In the genomic region with DNA sequence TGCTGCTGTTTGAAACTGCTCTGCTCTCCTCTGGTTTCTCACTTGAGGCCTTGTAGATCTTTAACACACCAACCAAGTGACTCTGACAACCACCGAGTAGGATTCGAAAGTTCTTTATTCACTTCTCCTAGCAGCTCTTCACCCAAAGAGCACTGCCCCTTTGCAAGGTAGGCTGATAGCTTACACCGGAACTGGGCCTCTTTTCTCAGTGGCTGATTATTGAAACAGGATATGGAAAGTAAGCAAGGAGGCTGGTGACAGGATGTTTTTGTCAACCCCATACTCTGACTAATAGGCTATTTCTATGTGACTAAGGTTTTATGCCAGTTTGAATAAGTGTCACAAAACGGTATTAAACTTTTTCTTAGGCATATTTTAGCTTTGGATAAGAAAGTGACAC, we compare ENCODE assay signal across 25 mouse cellular contexts.
A peak's percentile ranks its signal among the peaks of the same experiment; 100 is the strongest.
DNase-seq lines count a peak whose midpoint lies in the region; ATAC-seq and TF ChIP-seq lines count a peak whose summit lies in the region.
"Had no signal": no experiment of that assay in that cellular context is flagged by ENCODE, and none has a peak within 500 bp of the region (broad histone marks: within the 10 kb centered on the region; RNA-seq: fewer than 3 reads in every experiment).

No protein-coding gene starts in this region.

- TF ChIP-seq CTCF in CH12.LX (conservative IDR thresholded peaks at IDR 0.05 in 1 of 2, IDR thresholded peaks at IDR 0.05 in 1 of 2; ENCODE audit: low read depth in 2 of 2, low read length in 2 of 2) = no peak
- TF ChIP-seq CTCF in hindbrain, postnatal 0 days (IDR thresholded peaks at IDR 0.05; ENCODE audit: low read depth) = no peak

- H3K36me3 ChIP-seq in CH12.LX (replicated peaks in 1 of 2; ENCODE audit: control insufficient read depth in 1 of 2, insufficient read depth in 1 of 2, low read length in 1 of 2) = no peaks in the 10 kb centered on the region
- H3K36me3 ChIP-seq in hindbrain, postnatal 0 days (ENCODE audit: insufficient read depth, low read length) = no peaks in the 10 kb centered on the region
- H3K36me3 ChIP-seq: embryonic facial prominence, embryonic 12.5 days; hindbrain, embryonic 12.5 days; intestine, embryonic 15.5 days; limb, embryonic 10.5 days; liver, embryonic 12.5 days; lung, embryonic 15.5 days had no signal

- 82% methylated on average over 4 of the region's 4 CpGs for WGBS in hindbrain, postnatal 0 days

- no peak for TF ChIP-seq EP300 in CH12.LX (IDR thresholded peaks at IDR 0.05; ENCODE audit: low read length)

- TF ChIP-seq POLR2A in CH12.LX (IDR thresholded peaks at IDR 0.05; ENCODE audit: low read depth, low read length) = no peak

- no peaks in the 10 kb centered on the region for H3K9me3 ChIP-seq in CH12.LX (replicated peaks; ENCODE audit: low read length)
- H3K9me3 ChIP-seq in hindbrain, postnatal 0 days (ENCODE audit: low read length) = no peaks in the 10 kb centered on the region
- H3K9me3 ChIP-seq: embryonic facial prominence, embryonic 12.5 days; hindbrain, embryonic 12.5 days; intestine, embryonic 15.5 days; limb, embryonic 10.5 days; liver, embryonic 12.5 days; lung, embryonic 15.5 days had no signal

- no peak overlapping the region for H3K4me2 ChIP-seq in CH12.LX (ENCODE audit: insufficient read depth, low read depth, poor library complexity, severe bottlenecking)
- no peak overlapping the region for H3K4me2 ChIP-seq in hindbrain, postnatal 0 days (ENCODE audit: low read depth, low read length)
- H3K4me2 ChIP-seq: embryonic facial prominence, embryonic 12.5 days; hindbrain, embryonic 12.5 days; intestine, embryonic 15.5 days; liver, embryonic 12.5 days; lung, embryonic 15.5 days had no signal

- no peaks in the 10 kb centered on the region for H3K79me2 ChIP-seq in CH12.LX (replicated peaks; ENCODE audit: control insufficient read depth, extremely low read depth, insufficient read depth, poor library complexity, severe bottlenecking)

- dilution Hi-C loops in CH12.LX (cut with MboI; ENCODE audit: extremely low pct_ligation_motif_present, extremely low pct_unique_long_range_greater_than_20kb, low sequenced_read_pairs) = no loop called here

- no peak overlapping the region for H3K9ac ChIP-seq in CH12.LX (ENCODE audit: insufficient read depth, low read depth)
- no peak overlapping the region for H3K9ac ChIP-seq in hindbrain, postnatal 0 days (replicated peaks; ENCODE audit: low read length)
- H3K9ac ChIP-seq: embryonic facial prominence, embryonic 12.5 days; hindbrain, embryonic 12.5 days; intestine, embryonic 15.5 days; liver, embryonic 12.5 days; lung, embryonic 15.5 days had no signal

- peak; percentile 64; the same call in 1 of the 2 replicates for ATAC-seq in megakaryocyte, adult 5-6 weeks (ENCODE audit: poor library complexity, severe bottlenecking)
- ATAC-seq in hindbrain, postnatal 0 days = no peak
- ATAC-seq: forebrain, embryonic 14.5 days; intestine, embryonic 15.5 days; liver, embryonic 12.5 days had no signal

- peak; percentile 1 for DNase-seq in lung, postnatal 36 days
- no peak for DNase-seq in lung, postnatal 10 days
- peak; percentile 56 for DNase-seq in 416B (ENCODE audit: low read depth)
- DNase-seq in CH12.LX (ENCODE audit: extremely low read depth) = peak; percentile 60
- no peak for DNase-seq in hindbrain, postnatal 0 days (ENCODE audit: low spot score)
- no peak for DNase-seq in cerebellum, adult 8-10 months
- DNase-seq in kidney, postnatal 36 days = no peak
- DNase-seq: cerebellum, adult 9-10 months; gastrocnemius, postnatal 25 days; heart, adult 2 months; kidney, adult 9 months; kidney, postnatal 25 days; midbrain, embryonic 14.5 days; retina, postnatal 1 day had no signal

- in situ Hi-C loops in CH12.LX (cut with MboI; ENCODE audit: low pct_ligation_motif_present, low pct_unique_long_range_greater_than_20kb, low sequenced_read_pairs) = no loop called here

- no peaks in the 10 kb centered on the region for H3K27me3 ChIP-seq in CH12.LX (replicated peaks)
- H3K27me3 ChIP-seq in hindbrain, postnatal 0 days (ENCODE audit: insufficient read depth, low read length) = no peaks in the 10 kb centered on the region
- H3K27me3 ChIP-seq: embryonic facial prominence, embryonic 12.5 days; hindbrain, embryonic 12.5 days; intestine, embryonic 15.5 days; liver, embryonic 12.5 days; lung, embryonic 15.5 days had no signal

- H3K27ac ChIP-seq in CH12.LX (ENCODE audit: insufficient read depth, low read depth) = no peak overlapping the region
- no peak overlapping the region for H3K27ac ChIP-seq in hindbrain, postnatal 0 days
- H3K27ac ChIP-seq: embryonic facial prominence, embryonic 12.5 days; heart, adult 2 months; hindbrain, embryonic 12.5 days; intestine, embryonic 15.5 days; limb, embryonic 10.5 days; liver, embryonic 12.5 days; lung, embryonic 15.5 days; stomach, postnatal 0 days had no signal

- no peak overlapping the region for H3K4me3 ChIP-seq in CH12.LX (replicated peaks in 1 of 3; ENCODE audit: low read depth in 2 of 3, low read length in 2 of 3, poor library complexity in 1 of 3)
- no peak overlapping the region for H3K4me3 ChIP-seq in hindbrain, postnatal 0 days (ENCODE audit: low read length)
- H3K4me3 ChIP-seq: embryonic facial prominence, embryonic 12.5 days; erythroblast, embryonic 14.5 days; heart, adult 2 months; hindbrain, embryonic 12.5 days; intestine, embryonic 15.5 days; limb, embryonic 10.5 days; liver, embryonic 12.5 days; lung, embryonic 15.5 days; myocyte had no signal

- TF ChIP-seq RAD21 in CH12.LX (IDR thresholded peaks at IDR 0.05; ENCODE audit: low read depth, low read length) = no peak

- peaks cover 0 to 10% of the 10 kb centered on the region in 2 experiments; a peak in 1 of 4 replicates for H3K4me1 ChIP-seq in CH12.LX (ENCODE audit: control insufficient read depth in 1 of 2, insufficient read depth in 2 of 2)
- H3K4me1 ChIP-seq in hindbrain, postnatal 0 days (ENCODE audit: insufficient read depth, low read length) = no peaks in the 10 kb centered on the region
- H3K4me1 ChIP-seq: embryonic facial prominence, embryonic 12.5 days; hindbrain, embryonic 12.5 days; intestine, embryonic 15.5 days; limb, embryonic 10.5 days; liver, embryonic 12.5 days; lung, embryonic 15.5 days had no signal

TF ChIP-seq in CH12.LX, 34 proteins besides CTCF, POLR2A, EP300 and RAD21:
- no peak for TF ChIP-seq HCFC1 (IDR thresholded peaks at IDR 0.05; ENCODE audit: low read depth, low read length)
- no peak for TF ChIP-seq BHLHE40 (IDR thresholded peaks at IDR 0.05; ENCODE audit: low read depth, low read length)
- no peak for TF ChIP-seq UBTF (IDR thresholded peaks at IDR 0.05; ENCODE audit: low read depth, low read length)

Comparison
In these comparisons a context has a peak if more than half of its experiments do, and no peak if none do; other contexts are left out.
1. DNase-seq: peak in lung, postnatal 36 days (single experiment), 416B (single experiment) and CH12.LX (single experiment); none in lung, postnatal 10 days (single experiment), hindbrain, postnatal 0 days (single experiment), cerebellum, adult 8-10 months (single experiment) and kidney, postnatal 36 days (0 of 2).